Mouse (Mus musculus) neutrophil, adult 5-6 weeks (primary cell): ENCODE measurements around the gene Grb2. TPM values are rescaled to one million over a fixed set of nuclear protein-coding genes. Genes with fewer than 3 reads are reported as not detected.
"Not testable (repeated sequence)": the region's sequence is repeated elsewhere in the genome, so short reads cannot be mapped to it uniquely, and the experiment has no call there.

Source experiments
- ATAC-seq: fragments of 151-379, 151-347 bp; 2 replicates; pipeline ENCODE4 v1.8.0; 2017; ENCODE audit warnings: mild to moderate bottlenecking, moderate TSS enrichment; ENCODE audit not compliant: insufficient number of reproducible peaks, poor library complexity, low FRiP score, severe bottlenecking; ENCODE audit errors: extremely low read depth
- total RNA-seq: library from RNA; stranded (forward); fragments of 200-1000 nt; gene quantifications from 2 replicates; pipeline ENCODE4 v1.2.3, GENCODE M21; 2017

The Grb2 gene
- total RNA-seq, 1 experiment from 2014 or later, result 71.5 TPM

DNA sequence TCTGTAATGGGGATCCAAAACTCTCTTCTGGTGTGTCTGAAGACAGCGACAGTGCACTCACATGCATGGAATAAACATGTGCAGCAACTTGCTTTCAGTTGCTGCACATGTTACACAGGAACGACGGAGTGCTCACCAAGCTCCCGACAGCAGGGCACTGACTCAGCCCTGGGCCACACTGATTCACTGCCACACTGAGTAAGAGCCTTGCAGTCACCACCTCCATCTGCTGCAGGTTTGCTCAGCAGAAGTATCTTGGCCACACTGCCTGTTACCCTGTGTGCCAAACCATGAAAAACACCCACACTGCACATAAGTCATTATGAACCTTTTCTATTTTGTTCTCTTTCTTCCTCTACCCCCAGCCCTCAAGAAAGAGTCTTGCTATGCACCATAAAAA lies 48.0 kb downstream of the Grb2 start:
- ATAC-seq, result no peak

DNA sequence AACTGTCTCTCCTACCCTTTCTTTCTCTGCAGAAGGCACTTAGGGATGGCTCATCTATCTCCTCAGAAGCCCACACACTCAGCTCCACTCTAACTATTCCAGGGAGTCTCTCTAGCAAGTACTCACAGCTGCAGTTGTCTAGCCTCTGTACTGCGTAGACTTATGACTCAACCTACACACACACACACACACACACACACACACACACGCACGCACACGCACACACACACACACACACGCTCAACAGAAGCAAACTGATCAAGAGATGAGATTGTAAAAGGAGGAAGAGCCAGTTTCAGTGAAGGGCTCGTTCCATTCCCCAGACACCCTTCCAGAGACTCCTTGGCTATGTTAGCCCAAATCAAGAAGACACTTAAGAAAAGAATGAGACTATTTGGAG lies 49.9 kb downstream of the Grb2 start:
- ATAC-seq, result no peak

DNA sequence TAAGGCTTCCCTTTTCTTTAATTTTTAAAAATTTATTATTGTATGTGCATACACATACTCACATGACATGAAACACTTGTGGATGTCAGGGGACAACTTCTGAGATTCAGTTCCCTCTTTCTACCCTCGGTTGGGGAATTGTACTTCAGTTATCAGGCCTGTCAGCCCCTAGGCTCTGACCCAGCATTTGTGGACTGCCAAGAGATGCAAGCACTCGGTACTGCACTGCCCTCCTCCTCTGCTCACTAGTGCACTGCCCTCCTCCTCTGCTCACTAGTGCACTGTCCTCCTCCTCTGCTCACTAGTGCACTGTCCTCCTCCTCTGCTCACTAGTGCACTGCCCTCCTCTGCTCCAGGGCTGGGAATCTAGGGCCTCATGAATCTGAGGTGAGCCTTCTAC lies 54.3 kb downstream of the Grb2 start:
- ATAC-seq, result 0 out of 2 replicates have a peak, but pooled peaks have one; percentile 31

DNA sequence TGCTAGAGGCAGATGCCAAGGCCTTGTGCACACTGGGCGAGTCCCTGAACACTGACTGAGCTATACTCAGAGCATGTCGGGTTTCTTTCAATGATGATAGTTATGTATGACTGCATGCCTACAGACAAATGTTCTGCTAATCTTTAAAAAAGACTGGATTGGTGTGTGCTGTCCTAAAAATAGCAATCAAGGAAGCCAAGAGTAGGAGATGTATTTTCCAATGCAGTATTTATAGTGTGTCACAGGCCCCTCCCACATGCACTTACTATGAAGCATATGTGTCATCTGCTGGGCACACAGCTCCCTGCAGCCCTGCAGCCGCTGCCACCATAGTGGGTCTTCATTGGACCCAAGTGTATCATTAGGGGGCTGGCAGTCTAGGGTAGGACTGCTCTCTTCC lies 55.2 kb downstream of the Grb2 start:
- ATAC-seq, result no peak

DNA sequence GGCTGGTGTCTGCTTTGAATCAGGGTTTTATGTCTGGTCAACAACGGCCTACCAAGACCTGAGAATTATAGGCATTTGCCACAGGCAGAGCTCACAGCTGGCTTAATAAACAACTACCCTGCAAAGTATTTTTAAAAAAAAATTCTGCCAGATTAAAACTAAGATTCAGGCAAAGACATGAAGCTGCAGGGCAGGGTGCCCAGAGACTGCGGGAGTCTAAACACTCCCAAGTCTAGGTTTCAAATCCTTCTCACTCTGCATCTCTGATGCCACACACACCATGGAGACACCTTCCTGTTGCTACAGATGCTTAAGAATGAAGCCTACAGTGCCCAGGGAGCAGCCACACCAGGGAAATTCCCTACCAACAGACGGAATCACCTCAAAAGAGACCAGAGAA lies 56.7 kb downstream of the Grb2 start:
- ATAC-seq, result no peak

DNA sequence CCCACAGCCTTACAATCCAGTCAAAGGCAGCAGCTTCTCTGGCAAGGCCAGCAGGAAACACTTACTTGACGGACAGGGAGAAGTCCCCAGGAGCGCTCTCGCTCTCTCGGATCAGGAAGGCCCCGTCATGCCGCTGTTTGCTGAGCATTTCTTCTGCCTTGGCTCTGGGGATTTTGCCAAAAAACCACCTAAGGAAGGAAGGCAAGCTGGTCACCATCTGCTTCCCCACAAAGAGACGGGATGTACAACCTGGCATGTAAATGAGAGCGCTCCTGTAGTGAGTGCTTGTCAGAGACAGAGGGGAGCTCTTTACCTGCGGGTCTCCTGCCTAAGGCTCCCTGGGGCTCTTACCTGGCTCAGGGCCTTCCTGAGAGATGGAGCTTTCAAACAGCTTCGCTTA lies 58.7 kb downstream of the Grb2 start:
- ATAC-seq, result no peak

DNA sequence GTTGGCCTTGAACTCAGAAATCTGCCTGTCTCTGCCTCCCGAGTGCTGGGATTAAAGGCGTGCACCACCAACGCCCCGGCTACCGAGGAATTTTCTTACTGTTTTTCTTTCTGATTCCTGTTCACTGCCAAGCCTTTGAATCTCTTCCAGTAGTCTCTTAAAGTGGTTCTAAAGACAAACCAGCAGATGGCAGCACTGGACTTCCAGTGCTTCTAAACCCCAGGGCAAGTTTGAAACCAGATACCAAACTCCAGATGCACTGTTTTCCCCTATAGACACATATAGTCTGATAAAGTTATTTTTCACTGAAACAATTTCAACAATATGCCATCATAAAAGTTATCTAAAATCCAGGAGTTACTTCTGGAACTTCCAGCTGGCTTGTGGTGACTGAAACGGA lies 60.9 kb downstream of the Grb2 start:
- ATAC-seq, result peak; percentile 37; the same call in 1 of the 2 replicates

DNA sequence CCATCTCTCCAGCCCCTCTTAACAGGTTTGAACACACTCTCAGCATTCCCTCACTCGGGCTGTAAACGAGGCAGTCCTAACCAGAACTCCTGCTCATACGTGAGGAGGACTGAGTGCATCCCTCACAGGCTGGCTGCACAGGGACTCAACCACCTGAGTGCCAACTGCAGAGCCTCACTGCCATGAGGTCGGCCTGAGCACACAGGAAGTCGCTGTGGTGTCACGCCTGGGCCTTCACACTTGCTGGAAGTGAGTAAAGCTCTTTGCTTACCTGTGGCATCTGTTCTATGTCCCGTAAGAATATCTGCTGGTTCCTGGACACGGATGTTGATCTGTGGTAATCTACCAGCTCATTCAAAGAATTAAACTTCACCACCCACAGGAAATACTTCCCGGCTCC lies 62.0 kb downstream of the Grb2 start:
- no peak for ATAC-seq

DNA sequence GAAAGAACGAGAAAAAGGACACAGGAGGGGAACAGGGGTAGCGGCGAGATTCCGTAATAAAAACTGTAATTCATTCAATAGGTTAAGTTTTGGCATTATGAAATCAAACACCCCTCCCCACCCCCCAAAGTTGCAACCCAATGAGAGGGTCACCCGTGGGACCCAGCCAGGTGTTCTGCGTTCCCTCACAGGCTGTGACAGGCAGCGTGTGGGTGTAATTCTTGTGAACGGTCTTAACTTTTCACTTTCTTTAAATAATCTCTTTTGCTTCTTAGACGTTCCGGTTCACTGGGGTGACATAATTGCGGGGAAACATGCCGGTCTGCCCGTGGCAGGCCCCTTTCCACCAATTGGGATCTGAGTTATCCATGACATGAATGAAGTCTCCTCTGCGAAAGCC lies 62.9 kb downstream of the Grb2 start:
- not testable (repeated sequence) for ATAC-seq

DNA sequence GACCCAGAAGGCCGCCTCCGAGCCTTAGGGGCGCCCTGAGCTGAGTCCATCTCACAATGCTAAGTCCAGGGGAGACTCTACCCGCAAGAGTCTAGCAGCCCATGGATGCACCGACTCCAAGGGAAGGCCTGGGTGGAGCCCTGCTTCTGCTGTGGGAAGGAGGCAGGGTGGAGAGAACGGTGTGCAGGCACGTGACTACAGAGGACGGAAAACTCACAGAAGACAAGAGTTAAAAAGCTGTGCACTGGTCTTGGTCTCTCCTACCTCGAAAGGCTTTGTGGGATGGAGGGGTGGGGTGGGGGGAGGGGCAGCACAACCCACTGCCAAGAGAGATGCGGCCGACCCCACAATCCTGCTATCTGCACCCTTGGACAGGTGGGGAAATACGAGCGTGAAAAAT lies 64.1 kb downstream of the Grb2 start:
- no peak for ATAC-seq

DNA sequence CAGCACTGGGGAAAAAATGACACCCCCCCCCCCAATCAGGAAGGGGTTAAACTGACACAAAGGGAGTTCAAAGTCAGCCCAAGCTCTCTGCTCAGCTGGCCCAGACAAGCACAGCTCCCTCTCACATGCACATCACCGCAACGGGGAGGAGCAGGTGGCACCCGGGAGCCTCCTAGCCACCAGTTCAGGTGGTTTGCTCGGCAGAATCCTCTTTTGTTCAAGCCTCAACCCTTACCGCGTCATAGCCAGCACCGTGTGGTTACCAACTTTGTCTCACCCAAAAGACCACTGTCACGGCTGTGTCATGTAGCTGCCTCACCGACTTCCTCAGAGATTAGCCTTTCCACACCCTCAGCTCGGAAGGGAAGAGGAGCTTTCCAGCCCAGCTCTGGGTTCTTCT lies 65.1 kb downstream of the Grb2 start:
- no peak for ATAC-seq

DNA sequence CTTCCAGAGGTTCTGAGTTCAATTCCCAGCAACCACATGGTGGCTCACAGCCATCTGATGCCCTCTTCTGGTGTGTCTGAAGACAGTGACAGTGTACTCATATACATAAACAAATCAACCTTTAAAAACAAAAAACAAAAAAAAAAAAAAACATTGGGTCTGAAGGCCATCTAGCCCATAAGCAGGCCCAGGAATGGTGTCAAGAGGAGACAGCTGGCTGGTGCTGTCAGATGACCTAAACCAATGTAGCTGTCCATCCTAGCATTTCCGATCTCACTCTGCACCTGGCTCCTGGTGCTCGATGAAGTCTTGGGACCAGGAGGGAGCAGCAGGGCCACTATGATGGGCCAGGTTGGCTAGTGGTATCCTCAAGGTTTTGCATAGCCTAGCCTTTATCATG lies 65.7 kb downstream of the Grb2 start:
- ATAC-seq, result no peak

DNA sequence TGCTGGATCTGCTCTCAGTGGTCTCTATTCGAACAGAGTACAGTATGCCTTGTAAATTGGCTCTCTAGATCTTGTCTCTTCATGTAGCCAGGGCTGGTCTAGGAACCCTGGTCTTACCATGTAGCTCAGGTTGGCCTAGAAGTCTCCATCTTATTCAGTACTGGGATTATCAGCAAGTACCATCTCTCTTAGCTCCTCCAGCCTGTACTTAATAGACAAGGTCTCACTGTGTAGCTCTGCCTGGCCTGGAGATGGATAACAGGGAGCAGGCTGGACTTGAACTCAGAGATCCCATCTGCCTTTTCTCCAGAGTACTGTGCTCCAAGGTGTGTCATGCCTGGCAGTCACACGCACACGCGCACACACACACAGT lies 66.7 kb downstream of the Grb2 start:
- ATAC-seq, result no peak

DNA sequence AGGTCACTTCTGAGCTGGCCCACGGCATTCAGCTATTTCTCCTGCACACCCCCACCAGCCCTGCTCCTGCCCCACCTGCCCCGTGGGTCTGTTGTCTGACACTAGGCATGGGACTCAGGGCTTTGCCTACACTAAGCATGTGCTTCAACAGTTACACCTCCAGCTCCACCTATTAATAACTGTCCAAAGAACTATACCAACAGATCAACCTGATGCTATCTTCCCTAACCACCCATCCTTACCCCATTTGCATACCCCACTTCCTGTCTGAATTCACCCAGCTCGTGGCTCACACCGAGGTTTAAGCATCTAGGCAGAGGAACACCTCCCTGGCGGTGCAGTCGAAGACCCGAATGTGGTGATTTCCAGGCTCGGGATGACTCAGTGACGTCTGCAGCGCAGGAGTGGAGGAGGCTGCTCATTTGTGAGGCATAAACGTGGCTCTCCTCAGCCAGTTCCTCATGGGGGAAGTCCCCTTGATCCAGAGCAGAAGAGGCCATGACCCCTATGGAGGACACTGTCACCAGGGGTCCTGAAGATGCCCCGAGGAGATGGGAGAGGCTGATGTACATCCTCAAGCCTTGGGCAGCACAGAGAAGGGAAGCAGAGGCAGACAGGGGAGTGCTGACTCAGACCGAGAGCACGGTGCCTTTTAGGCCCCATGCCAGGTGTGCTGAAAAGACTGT lies 67.3 kb downstream of the Grb2 start:
- peak; percentile 81 for ATAC-seq

DNA sequence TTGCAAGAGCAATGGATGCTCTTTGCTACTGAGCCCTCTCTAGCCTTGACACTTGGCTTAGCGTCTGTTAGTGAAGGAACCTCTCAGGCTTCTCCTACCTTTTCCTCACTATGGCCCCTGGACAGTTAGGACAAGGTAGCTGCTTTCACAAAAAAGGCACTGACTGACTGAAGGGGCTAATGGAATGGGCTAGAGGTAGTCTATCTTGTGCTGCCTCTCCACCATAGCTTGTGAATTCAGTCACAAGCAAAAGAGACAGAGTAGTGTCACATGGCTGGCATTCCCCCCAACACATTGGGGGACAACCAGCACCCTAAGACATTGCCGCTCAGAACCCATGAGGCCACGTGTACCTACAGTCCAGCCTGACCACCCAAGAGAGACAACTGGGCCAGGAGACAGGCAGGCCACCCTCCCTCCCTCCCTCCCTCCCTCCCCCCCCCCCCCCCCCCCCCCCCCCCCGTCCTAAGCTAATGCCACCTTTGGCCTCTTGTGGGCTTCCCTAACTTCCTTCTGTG lies 68.0 kb downstream of the Grb2 start:
- ATAC-seq, result no peak

DNA sequence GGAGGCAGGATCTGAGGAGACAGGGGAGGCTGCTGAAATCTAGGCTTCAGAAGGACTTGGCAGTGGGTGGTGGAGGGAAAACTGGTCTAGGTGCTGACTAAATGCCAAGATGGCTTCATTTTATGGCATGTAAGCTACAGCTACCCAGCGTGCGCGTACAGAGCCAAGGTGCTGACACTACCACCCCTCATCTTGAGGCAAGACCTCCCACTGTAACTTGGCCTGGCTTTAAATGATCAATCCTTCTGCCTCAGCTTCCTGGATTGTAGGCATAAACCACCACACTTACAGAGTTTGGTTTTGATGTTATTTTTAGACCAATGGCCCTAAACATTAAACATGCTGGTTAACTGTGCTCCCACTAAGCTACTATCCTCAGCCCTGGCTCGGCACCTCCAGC lies 68.9 kb downstream of the Grb2 start:
- ATAC-seq, result no peak

DNA sequence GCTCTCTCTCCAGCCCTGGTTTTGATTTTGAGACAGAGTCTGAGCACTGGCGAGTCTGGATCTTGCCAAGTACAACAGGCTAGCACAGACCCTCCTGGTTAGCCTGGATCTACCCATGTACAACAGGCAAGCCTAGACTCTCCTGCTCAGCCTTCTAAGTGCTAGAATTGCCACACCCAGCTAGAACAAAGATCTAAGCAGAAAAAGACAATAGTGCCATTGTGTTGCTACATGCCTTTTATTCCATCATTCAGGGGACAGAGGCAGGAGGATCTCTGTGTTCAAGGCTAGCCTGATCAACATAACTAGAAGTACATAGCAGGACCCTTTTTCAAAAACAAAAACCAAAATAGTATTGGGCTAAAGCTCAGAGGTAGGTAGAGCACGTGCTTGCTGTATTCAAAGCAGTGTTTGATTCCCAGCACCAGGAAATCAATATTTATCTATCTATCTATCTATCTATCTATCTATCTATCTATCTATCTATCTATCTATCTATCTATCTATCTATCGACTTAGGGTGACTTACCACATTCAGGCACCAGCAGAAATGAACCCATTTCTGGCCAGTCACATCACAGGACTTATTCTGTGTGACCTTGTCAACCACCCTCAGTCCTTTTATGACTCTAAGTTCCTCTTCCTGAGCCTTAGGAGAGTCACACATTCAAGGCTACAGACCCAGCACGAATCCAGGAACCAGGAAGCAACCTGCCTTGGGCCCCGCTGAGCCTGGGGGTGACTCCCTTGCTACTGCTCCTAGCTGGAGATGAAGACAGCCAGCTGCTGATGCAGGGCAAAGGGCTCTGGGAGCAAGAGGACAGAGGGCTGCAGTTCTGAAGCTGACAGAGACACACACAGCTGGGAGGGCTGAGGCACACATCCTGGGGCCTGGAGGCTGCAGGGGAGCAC lies 69.6 kb downstream of the Grb2 start:
- ATAC-seq, result 0 out of 2 replicates have a peak, but pooled peaks have one; percentile 17

DNA sequence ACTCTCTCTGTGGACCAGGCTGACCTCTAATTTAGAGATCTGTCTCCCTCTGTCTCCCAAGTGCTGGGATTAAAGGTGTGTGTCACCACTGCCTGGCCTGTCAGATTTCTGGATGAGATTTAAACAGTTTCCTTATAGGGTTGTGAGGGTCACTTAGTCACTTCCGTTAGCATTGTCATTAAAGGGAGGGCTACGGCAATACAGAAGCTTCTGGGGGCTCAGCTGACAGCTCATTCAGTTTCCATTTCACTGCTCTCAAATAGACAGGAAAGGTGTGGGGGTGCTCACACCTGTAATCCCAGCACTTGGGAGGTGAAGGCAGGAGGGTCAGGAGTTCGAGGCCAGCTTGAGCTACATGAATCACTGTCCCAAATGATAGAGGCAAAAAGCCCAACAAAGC lies 71.4 kb downstream of the Grb2 start:
- no peak for ATAC-seq

DNA sequence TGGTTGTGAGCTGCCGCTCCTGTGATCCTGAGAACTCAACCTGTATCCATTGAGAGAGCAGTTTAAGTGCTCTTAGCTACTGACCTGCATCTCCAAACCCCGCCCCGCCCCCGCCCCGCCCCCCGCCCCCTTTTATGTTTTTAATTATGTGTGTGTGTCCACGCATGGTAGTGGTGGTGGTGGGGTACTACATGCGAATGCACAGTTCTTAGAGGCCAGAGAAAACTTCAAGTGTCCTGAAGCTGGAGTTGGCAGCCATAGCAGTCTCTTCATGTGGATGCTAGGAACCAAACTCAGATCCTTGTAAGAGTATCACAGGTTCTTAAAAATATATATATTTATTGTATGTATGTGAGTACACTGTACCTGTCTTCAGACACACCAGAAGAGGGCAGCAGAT lies 72.9 kb downstream of the Grb2 start:
- no peak for ATAC-seq

DNA sequence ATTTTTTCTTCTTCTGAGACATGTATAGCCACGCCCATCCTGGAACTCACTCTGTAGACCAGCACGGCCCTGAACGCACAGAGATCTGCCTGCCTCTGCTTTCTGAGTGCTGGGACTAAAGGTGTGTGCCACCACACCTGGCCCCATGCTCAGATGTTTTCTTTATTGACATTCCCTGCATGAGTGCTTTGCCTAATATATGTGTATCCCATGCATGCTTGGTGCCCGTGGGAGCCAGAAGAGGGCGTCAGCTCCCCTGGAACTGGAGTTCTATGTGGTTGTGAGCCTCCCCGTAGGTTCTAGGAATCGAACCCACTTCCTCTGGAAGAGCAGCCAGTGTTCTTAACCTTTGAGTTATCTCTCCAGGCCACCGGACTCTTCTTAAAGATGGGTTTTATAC lies 73.4 kb downstream of the Grb2 start:
- no peak for ATAC-seq
